Mouse (Mus musculus) embryonic fibroblast, embryonic 13.5 days (primary cell): ENCODE measurements around the gene Gstp2.

Experiments used
- CTCF ChIP-seq: IDR thresholded peaks from 2 replicates; pipeline ENCODE4 v1.5.1; 2011; ENCODE audit warnings: mild to moderate bottlenecking, control low read depth, low read length, moderate library complexity, borderline replicate concordance; ENCODE audit not compliant: insufficient read depth
- POLR2A ChIP-seq: IDR thresholded peaks from 2 replicates; pipeline ENCODE4 v1.6.1; 2011; ENCODE audit warnings: low read depth, mild to moderate bottlenecking, control low read depth, low read length, moderate library complexity

GRCm38 (mm10) chr19:4045966-4046865, at the start of gene Gstp2:
- TF ChIP-seq POLR2A (no peak), CTCF (peak; percentile 8; the same call in 1 of the 2 replicates)
